ENCODE assay signal across 11 mouse cellular contexts in genomic region chr2:28638352-28638751, GRCm38 (mm10). TPM values are rescaled to one million over a fixed set of nuclear protein-coding genes. Genes with fewer than 3 reads are reported as not detected.
DNase-seq lines count a peak whose midpoint lies in the region; ATAC-seq lines count a peak whose summit lies in the region.
"Had no signal": no experiment of that assay in that cellular context is flagged by ENCODE, and none has a peak within 500 bp of the region (broad histone marks: within the 10 kb centered on the region; RNA-seq: fewer than 3 reads in every experiment).

No protein-coding gene starts in this region.

- H3K9me3 ChIP-seq in neural tube, embryonic 11.5 days (ENCODE audit: control insufficient read depth, low read length) = no peaks in the 10 kb centered on the region
- no peaks in the 10 kb centered on the region for H3K9me3 ChIP-seq in intestine, embryonic 14.5 days (ENCODE audit: control insufficient read depth, low read length)
- H3K9me3 ChIP-seq in liver, embryonic 15.5 days (replicated peaks) = no peaks in the 10 kb centered on the region

- no peak overlapping the region for H3K4me3 ChIP-seq in neural tube, embryonic 11.5 days (ENCODE audit: low read depth, low read length)
- no peak overlapping the region for H3K4me3 ChIP-seq in intestine, embryonic 14.5 days (ENCODE audit: low read depth, low read length)
- H3K4me3 ChIP-seq in liver, embryonic 15.5 days (replicated peaks) = 0 out of 2 replicates have a peak overlapping the region, but pooled peaks have one; percentile 2

- peak overlapping the region; percentile 29 for H3K4me2 ChIP-seq in neural tube, embryonic 11.5 days (ENCODE audit: low read depth)
- H3K4me2 ChIP-seq in intestine, embryonic 14.5 days (ENCODE audit: low read length) = peak overlapping the region; percentile 31
- peak overlapping the region; percentile 50 for H3K4me2 ChIP-seq in liver, embryonic 15.5 days

- H3K4me1 ChIP-seq in neural tube, embryonic 11.5 days (ENCODE audit: control insufficient read depth, insufficient read depth, low read length) = peaks cover 8% of the 10 kb centered on the region; the same call in 1 of the 2 replicates
- H3K4me1 ChIP-seq in intestine, embryonic 14.5 days (replicated peaks; ENCODE audit: control insufficient read depth, insufficient read depth, low read length) = peaks cover 24% of the 10 kb centered on the region
- peaks cover 37% of the 10 kb centered on the region for H3K4me1 ChIP-seq in liver, embryonic 15.5 days (replicated peaks)

- no peak for ATAC-seq in neural tube, embryonic 11.5 days (ENCODE audit: insufficient read depth, low FRiP score, low TSS enrichment)
- ATAC-seq in intestine, embryonic 14.5 days (replicated peaks; ENCODE audit: low FRiP score, low TSS enrichment, low read depth) = no peak
- no peak for ATAC-seq in liver, embryonic 15.5 days (ENCODE audit: insufficient read depth)
- ATAC-seq in granulocyte monocyte progenitor cell, adult 5-6 weeks (replicated peaks; ENCODE audit: poor library complexity, severe bottlenecking) = no peak
- ATAC-seq: Patski had no signal

- H3K27ac ChIP-seq in neural tube, embryonic 11.5 days (ENCODE audit: low read depth, low read length) = no peak overlapping the region
- 0 out of 2 replicates have a peak overlapping the region, but pooled peaks have one; percentile 33 for H3K27ac ChIP-seq in intestine, embryonic 14.5 days (ENCODE audit: low read depth)
- 0 out of 2 replicates have a peak overlapping the region, but pooled peaks have one; percentile 19 for H3K27ac ChIP-seq in liver, embryonic 15.5 days (replicated peaks)

- no peaks in the 10 kb centered on the region for H3K27me3 ChIP-seq in neural tube, embryonic 11.5 days (ENCODE audit: control insufficient read depth, insufficient read depth, low read length)
- no peaks in the 10 kb centered on the region for H3K27me3 ChIP-seq in intestine, embryonic 14.5 days (replicated peaks; ENCODE audit: control insufficient read depth, insufficient read depth, low read length)
- H3K27me3 ChIP-seq in liver, embryonic 15.5 days = no peaks in the 10 kb centered on the region; the same call in 1 of the 2 replicates
- H3K27me3 ChIP-seq: Patski had no signal

- H3K36me3 ChIP-seq in neural tube, embryonic 11.5 days (ENCODE audit: control insufficient read depth, insufficient read depth, low read length) = no peaks in the 10 kb centered on the region
- no peaks in the 10 kb centered on the region for H3K36me3 ChIP-seq in intestine, embryonic 14.5 days (ENCODE audit: control insufficient read depth, insufficient read depth, low read length)
- H3K36me3 ChIP-seq in liver, embryonic 15.5 days (replicated peaks) = no peaks in the 10 kb centered on the region

- DNase-seq in neural tube, embryonic 11.5 days (ENCODE audit: low spot score) = no peak
- no peak for DNase-seq in neural tube, embryonic 10.5 days (ENCODE audit: extremely low spot score, low spot score)
- DNase-seq in intestine, embryonic 14.5 days (ENCODE audit: low spot score) = peak; percentile 67
- DNase-seq in adrenal gland, adult 2 months = no peak
- no peak for DNase-seq in gastrocnemius, postnatal 10 days
- no peak for DNase-seq in layer of hippocampus, postnatal 10 days (ENCODE audit: low spot score in 2 of 2)
- DNase-seq: right cerebral cortex, postnatal 25 days had no signal

- 20% methylated on average over 9 of the region's 9 CpGs for WGBS in neural tube, embryonic 11.5 days
- 19% methylated on average over 9 of the region's 9 CpGs for WGBS in intestine, embryonic 14.5 days
- WGBS in liver, embryonic 15.5 days (ENCODE audit: insufficient replicate concordance) = 47% methylated on average over 9 of the region's 9 CpGs

- no peak overlapping the region for H3K9ac ChIP-seq in neural tube, embryonic 11.5 days (ENCODE audit: low read length)
- no peak overlapping the region for H3K9ac ChIP-seq in intestine, embryonic 14.5 days (ENCODE audit: low read length)
- H3K9ac ChIP-seq in liver, embryonic 15.5 days = no peak overlapping the region

RNA-seq across cellular contexts. Expression of gene Tsc1, which starts 2.7 kb away (rescaled TPM):
- polyA plus RNA-seq in neural tube, embryonic 11.5 days (2014; fragmentation: Nextera tagmentation; extraction: Ambion mirVana) = 24.1 TPM in 2 replicates
- 17.2 and 19.4 TPM in 2 replicates for polyA plus RNA-seq in intestine, embryonic 14.5 days (2014; fragmentation: Nextera tagmentation; extraction: Ambion mirVana)
- 8.9 and 10.0 TPM in 2 replicates for polyA plus RNA-seq in liver, embryonic 15.5 days (2015; fragmentation: Nextera tagmentation; extraction: Ambion mirVana)
- 10 to 100 TPM; 17.8 to 19.3 TPM for total RNA-seq in adrenal gland, adult 2 months (2021)
- 7.8 and 8.3 TPM in 2 replicates for polyA plus RNA-seq in adrenal gland, adult 2 months (2012; rRNA removed)
- total RNA-seq in granulocyte monocyte progenitor cell, adult 5-6 weeks (2014; fragmentation: Nextera tagmentation) = 17.4 and 23.7 TPM in 2 replicates
- 11.1 and 12.4 TPM in 2 replicates for total RNA-seq in granulocyte monocyte progenitor cell, adult 5-6 weeks (2017)
- 10 to 100 TPM; 15.6 to 19.2 TPM for total RNA-seq in gastrocnemius, postnatal 10 days (2021)
- 10 to 100 TPM; 43.8 to 44.8 TPM for total RNA-seq in layer of hippocampus, postnatal 10 days (2021)

RNA-seq across cellular contexts. Expression of gene Gfi1b, which starts 16.6 kb away (rescaled TPM):
- 2.6 and 3.3 TPM in 2 replicates for polyA plus RNA-seq in neural tube, embryonic 11.5 days (2014; fragmentation: Nextera tagmentation; extraction: Ambion mirVana)
- polyA plus RNA-seq in intestine, embryonic 14.5 days (2014; fragmentation: Nextera tagmentation; extraction: Ambion mirVana) = 0.27 TPM in 1 of 2 replicates, not detected in the other
- 88.2 and 91.9 TPM in 2 replicates for polyA plus RNA-seq in liver, embryonic 15.5 days (2015; fragmentation: Nextera tagmentation; extraction: Ambion mirVana)
- total RNA-seq in adrenal gland, adult 2 months (2021) = not detected
- polyA plus RNA-seq in adrenal gland, adult 2 months (2012; rRNA removed) = 0.15 and 0.22 TPM in 2 replicates
- total RNA-seq in granulocyte monocyte progenitor cell, adult 5-6 weeks (2014; fragmentation: Nextera tagmentation) = 1.4 TPM in 1 of 2 replicates, not detected in the other
- total RNA-seq in granulocyte monocyte progenitor cell, adult 5-6 weeks (2017) = 1.9 and 2.0 TPM in 2 replicates
- under 1 TPM in 1 of 2 experiments, not detected in 1; 0.79 TPM for total RNA-seq in gastrocnemius, postnatal 10 days (2021)
- not detected for total RNA-seq in layer of hippocampus, postnatal 10 days (2021)
- total RNA-seq: left cerebral cortex, postnatal 14 days had no signal
- polyA plus RNA-seq: Patski had no signal

RNA-seq across cellular contexts. Expression of gene Gtf3c5, which starts 54.8 kb away (rescaled TPM):
- polyA plus RNA-seq in neural tube, embryonic 11.5 days (2014; fragmentation: Nextera tagmentation; extraction: Ambion mirVana) = 39.7 and 43.8 TPM in 2 replicates
- 30.4 and 30.5 TPM in 2 replicates for polyA plus RNA-seq in intestine, embryonic 14.5 days (2014; fragmentation: Nextera tagmentation; extraction: Ambion mirVana)
- 12.6 and 14.3 TPM in 2 replicates for polyA plus RNA-seq in liver, embryonic 15.5 days (2015; fragmentation: Nextera tagmentation; extraction: Ambion mirVana)
- total RNA-seq in adrenal gland, adult 2 months (2021) = 10 to 100 TPM; 15.4 to 21.6 TPM
- 14.8 and 16.0 TPM in 2 replicates for polyA plus RNA-seq in adrenal gland, adult 2 months (2012; rRNA removed)
- 25.9 and 31.5 TPM in 2 replicates for total RNA-seq in granulocyte monocyte progenitor cell, adult 5-6 weeks (2014; fragmentation: Nextera tagmentation)
- 12.6 and 16.5 TPM in 2 replicates for total RNA-seq in granulocyte monocyte progenitor cell, adult 5-6 weeks (2017)
- 10 to 100 TPM in 1 of 2 experiments, 1 to 10 TPM in 1; 9.1 to 10.2 TPM for total RNA-seq in gastrocnemius, postnatal 10 days (2021)
- 10 to 100 TPM; 19.2 to 19.5 TPM for total RNA-seq in layer of hippocampus, postnatal 10 days (2021)
